Mouse (Mus musculus) G1E (cell line): Measurements from ENCODE around the gene Gnao1. TPM values are rescaled to one million over a fixed set of nuclear protein-coding genes. Genes with fewer than 3 reads are reported as not detected.

Experiments used
- ATAC-seq: 2 replicates; pipeline ENCODE4 v1.8.0; 2016; ENCODE audit warnings: mild to moderate bottlenecking; ENCODE audit not compliant: insufficient number of reproducible peaks, poor library complexity, low FRiP score, severe bottlenecking; ENCODE audit errors: extremely low read depth
- DNase-seq: peaks from one replicate; pipeline ENCODE4 v3.0.0; 2012; ENCODE audit warnings: low spot score
- H3K27me3 ChIP-seq: 2 replicates; pipeline ENCODE4 v1.6.1; 2012; ENCODE audit warnings: mild to moderate bottlenecking, low read length, inconsistent platforms; ENCODE audit not compliant: insufficient read depth
- H3K36me3 ChIP-seq: replicated peaks from 2 replicates; pipeline ENCODE3; 2012; ENCODE audit warnings: mild to moderate bottlenecking, inconsistent platforms
- H3K4me1 ChIP-seq: 2 replicates; pipeline ENCODE4 v1.6.1; 2012; ENCODE audit warnings: low read depth, low read length, inconsistent platforms, mixed read lengths; ENCODE audit not compliant: insufficient read depth
- H3K4me3 ChIP-seq: 2 replicates; pipeline ENCODE4 v1.5.1; 2012; ENCODE audit warnings: low read depth, mild to moderate bottlenecking, inconsistent platforms, low read length, moderate library complexity, mixed read lengths
- H3K9me3 ChIP-seq: replicated peaks from 2 replicates; pipeline ENCODE4 v1.6.1; 2012; ENCODE audit warnings: inconsistent platforms
- CTCF ChIP-seq: IDR thresholded peaks from 2 replicates; pipeline ENCODE4 v1.5.1; 2012; ENCODE audit warnings: low read depth, low read length, inconsistent platforms, mixed read lengths
- GATA1 ChIP-seq: IDR thresholded peaks from 2 replicates; pipeline ENCODE4 v1.6.1; 2012; ENCODE audit warnings: borderline replicate concordance, low read length, inconsistent platforms, mixed read lengths
- GATA2 ChIP-seq: IDR thresholded peaks from 2 replicates; pipeline ENCODE4 v1.6.1; 2012; ENCODE audit warnings: low read depth, low read length, inconsistent platforms, borderline replicate concordance
- POLR2AphosphoS5 ChIP-seq: IDR thresholded peaks from 2 replicates; pipeline ENCODE4 v1.6.1; 2012; ENCODE audit warnings: low read depth, low read length, inconsistent platforms; ENCODE audit not compliant: insufficient replicate concordance
- TAL1 ChIP-seq: conservative IDR thresholded peaks from 2 replicates; pipeline ENCODE4 v1.6.1; 2012; ENCODE audit warnings: low read depth, low read length, inconsistent platforms, mixed read lengths
- polyA plus RNA-seq: library from polyadenylated mRNA; stranded (reverse); fragments of >175 nt; gene quantifications from 2 replicates; pipeline ENCODE4 v1.2.3, GENCODE M21; 2012
- total RNA-seq, 2 experiments: library from RNA; stranded (forward) in 1 of 2; stranded (reverse) in 1 of 2; fragments of 200-1000 nt in 1 of 2; fragments of >200 nt in 1 of 2; fragmentation: Nextera tagmentation in 1 of 2; gene quantifications; 2 replicates each; pipeline ENCODE4 v1.2.3; 2014 to 2017

Gnao1 gene
- total and polyA plus RNA-seq, 3 experiments, result 0.27 TPM; not detected in 2

DNA sequence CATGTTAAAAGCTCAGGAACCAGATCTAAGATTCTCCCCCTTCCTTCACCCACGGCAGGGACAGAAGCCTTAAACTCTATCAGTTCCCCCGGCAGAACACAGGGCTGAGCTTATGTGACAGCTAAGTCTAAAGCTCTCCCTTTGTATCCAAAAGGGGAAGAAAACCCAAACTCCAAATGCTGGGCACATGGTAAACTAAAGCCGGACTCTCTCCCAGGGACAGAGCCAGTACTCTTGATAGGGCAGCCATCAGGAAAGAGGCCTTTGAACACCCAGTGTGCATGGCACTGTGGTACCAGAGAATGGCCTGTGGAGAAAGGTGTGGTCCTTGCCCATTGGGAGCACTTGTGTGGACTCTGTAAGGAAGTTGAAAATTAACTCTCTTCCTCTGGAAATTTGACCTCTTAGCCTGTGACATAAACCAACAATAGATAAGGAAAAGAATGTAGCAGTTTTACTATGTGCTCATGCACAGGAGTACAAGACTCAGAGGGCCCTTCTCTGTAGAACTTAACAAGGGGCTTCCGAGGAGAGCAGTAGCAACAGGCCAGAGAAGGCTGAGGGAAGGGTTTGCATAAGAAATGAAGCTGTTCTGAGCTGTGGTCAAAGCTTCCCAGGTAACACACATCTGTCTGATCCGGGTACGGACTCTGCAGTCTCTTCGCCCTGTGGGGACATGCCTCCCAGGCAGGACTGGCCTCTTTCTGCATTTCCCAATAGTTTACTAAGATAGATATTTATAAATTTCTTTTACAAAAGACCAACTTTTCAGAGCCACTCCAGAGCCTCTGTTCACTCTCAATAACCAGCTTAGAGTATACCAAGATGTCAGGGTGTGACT lies 102.2 kb downstream of the Gnao1 start:
- Histone ChIP-seq H3K36me3 (no peaks in the 10 kb centered on the region), H3K4me3 (no peak overlapping the region), H3K9me3 (peaks cover 7% of the 10 kb centered on the region), H3K4me1 (no peaks in the 10 kb centered on the region), H3K27me3 (no peaks in the 10 kb centered on the region)
- DNase-seq (no peak), ATAC-seq (no peak)
- TF ChIP-seq GATA1 (no peak), TAL1 (no peak), GATA2 (no peak), CTCF (no peak), POLR2AphosphoS5 (no peak)

DNA sequence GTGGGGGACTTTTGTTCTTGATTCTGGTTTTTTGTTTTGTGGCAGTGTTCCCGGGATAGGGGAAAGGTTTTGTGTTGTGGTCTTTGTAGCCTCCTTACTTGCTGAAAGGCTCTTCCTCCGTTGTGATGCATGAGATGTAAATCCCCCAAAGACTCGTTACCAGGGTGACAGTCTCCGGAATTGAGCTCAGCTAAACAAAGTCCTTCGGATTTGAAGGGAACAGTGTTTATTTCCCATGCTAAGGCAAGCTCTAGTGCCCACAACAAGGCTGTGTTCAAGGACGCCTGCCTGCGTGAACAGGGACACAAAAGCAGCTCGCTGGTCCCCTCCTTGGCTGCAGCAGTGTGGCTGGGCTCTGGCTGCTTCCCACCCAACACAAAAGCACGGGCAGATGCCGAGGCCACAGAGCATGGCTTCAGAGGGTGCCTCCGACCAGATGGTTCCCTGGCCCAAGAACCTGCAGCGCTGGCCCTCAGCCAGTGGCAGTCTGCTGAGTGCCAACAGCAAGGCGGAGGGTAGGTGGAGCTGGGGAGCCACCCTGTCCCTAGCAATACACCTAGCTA lies 108.2 kb downstream of the Gnao1 start:
- ATAC-seq (no peak), DNase-seq (no peak)
- Histone ChIP-seq H3K36me3 (no peaks in the 10 kb centered on the region), H3K9me3 (no peaks in the 10 kb centered on the region; the same call in 1 of the 2 replicates), H3K4me1 (no peaks in the 10 kb centered on the region), H3K4me3 (no peak overlapping the region), H3K27me3 (no peaks in the 10 kb centered on the region)
- no peak for TF ChIP-seq POLR2AphosphoS5
- no peak for TF ChIP-seq GATA1
- TF ChIP-seq CTCF, result no peak
- no peak for TF ChIP-seq TAL1
- TF ChIP-seq GATA2, result no peak

DNA sequence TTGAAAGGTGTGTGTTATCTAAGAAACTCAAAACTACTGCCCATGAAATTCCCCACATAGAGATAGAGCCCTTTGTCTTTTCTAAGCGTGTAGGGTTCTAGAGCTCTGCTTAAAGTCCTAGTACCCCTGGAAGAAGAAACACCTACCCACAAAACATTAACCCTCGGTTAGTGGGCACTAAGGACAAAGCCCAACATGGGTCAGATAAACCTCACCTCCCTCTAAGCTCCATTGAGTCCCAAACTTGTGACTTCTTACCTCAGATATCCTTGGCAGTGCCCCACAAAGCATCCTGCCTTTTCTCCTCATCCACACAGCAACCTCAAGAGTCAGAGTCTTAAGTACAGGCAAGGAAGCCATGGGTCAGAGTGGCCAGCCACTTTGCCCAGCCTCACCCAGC lies 108.8 kb downstream of the Gnao1 start:
- Histone ChIP-seq H3K9me3 (no peaks in the 10 kb centered on the region; the same call in 1 of the 2 replicates), H3K4me1 (no peaks in the 10 kb centered on the region), H3K4me3 (no peak overlapping the region), H3K27me3 (no peaks in the 10 kb centered on the region), H3K36me3 (no peaks in the 10 kb centered on the region)
- TF ChIP-seq GATA2 (no peak), GATA1 (no peak), CTCF (no peak), TAL1 (no peak), POLR2AphosphoS5 (no peak)
- ATAC-seq, result no peak
- DNase-seq, result no peak

DNA sequence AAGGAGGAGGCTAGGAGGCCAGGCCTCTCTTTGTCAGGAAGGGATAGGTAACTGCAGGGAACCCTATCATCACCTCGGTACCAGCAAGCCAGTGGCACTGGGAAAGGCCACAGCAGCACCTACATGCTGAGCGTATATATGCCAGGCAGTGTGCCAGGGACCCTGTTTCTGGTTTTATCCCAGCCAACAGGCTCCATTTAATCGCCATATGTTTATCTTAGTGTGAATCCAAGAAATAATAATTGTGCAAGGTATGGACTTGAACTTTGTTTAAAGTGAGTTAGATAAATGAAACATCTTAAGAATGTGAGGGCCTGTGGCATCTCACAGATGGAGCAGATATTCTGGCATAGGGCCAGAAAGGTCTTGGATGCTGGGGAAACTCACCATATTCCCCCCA lies 109.7 kb downstream of the Gnao1 start:
- ATAC-seq (no peak), DNase-seq (no peak)
- H3K9me3 ChIP-seq, result peaks cover 5% of the 10 kb centered on the region; the same call in 1 of the 2 replicates
- H3K4me3 ChIP-seq, result no peak overlapping the region
- no peaks in the 10 kb centered on the region for H3K36me3 ChIP-seq
- no peak for TF ChIP-seq GATA2
- TF ChIP-seq CTCF, result no peak
- TF ChIP-seq POLR2AphosphoS5, result no peak
- no peak for TF ChIP-seq TAL1
- no peak for TF ChIP-seq GATA1
- H3K4me1 ChIP-seq, result no peaks in the 10 kb centered on the region
- no peaks in the 10 kb centered on the region for H3K27me3 ChIP-seq

DNA sequence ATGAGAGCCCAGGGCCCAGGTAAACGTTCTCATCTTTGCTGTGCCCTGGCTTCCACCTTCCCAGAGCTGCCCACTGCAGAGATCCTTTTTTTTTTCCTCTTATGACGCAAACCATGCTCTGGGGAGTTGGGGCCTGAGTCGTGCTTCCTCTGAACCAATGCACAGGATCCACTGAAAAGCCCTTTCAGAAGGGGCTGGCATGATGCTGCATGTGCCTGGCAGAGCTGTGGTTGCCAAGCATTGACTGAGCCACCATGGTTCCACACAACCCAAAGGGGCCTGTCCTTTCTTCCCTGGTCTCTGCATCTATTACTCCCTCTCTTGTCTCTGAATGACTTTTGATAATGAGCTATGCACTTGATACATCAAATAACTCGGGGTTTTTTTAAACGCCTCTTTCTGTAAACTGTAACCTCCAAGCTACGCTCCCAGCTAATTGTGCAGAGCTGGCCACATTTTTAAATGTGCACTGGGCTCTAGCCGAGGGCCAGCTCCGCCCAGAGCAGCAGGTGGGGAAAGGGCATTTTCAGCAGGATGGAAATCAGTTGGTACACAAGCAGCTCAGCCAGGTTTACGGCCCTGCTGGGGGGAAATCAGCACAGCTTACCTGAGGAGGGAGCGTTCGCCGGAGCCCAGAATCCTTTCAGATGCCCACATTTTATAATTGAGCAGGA lies 110.3 kb downstream of the Gnao1 start:
- TF ChIP-seq GATA2, result no peak
- TF ChIP-seq POLR2AphosphoS5, result no peak
- TF ChIP-seq CTCF, result no peak
- no peak for TF ChIP-seq TAL1
- TF ChIP-seq GATA1, result no peak
- DNase-seq (no peak), ATAC-seq (no peak)
- no peaks in the 10 kb centered on the region for H3K36me3 ChIP-seq
- H3K27me3 ChIP-seq, result no peaks in the 10 kb centered on the region
- no peaks in the 10 kb centered on the region for H3K4me1 ChIP-seq
- no peak overlapping the region for H3K4me3 ChIP-seq
- 0 out of 2 replicates have a peak, but pooled peaks cover 5% of the 10 kb centered on the region for H3K9me3 ChIP-seq

DNA sequence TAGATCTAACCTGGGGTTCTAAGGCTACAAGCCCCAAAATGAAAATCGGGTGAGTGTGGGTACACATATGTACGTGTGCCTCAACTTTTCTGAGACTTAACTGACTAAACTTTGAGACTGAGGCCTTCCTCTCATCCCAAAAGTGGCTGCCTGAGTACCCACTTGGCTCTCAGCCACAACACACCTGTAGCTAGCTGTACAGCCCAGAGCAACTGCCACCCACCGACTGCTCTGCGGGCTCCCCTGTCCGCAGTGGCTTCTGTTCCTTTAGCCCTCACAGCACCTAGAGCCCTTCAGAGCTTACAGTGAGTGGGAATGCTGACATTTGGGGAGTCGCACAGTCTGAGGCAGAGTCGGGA lies 110.8 kb downstream of the Gnao1 start:
- no peaks in the 10 kb centered on the region for H3K4me1 ChIP-seq

More for the DNA sequence above, 110.8 kb downstream of the Gnao1 start:
- no peaks in the 10 kb centered on the region for H3K27me3 ChIP-seq
- no peak for TF ChIP-seq TAL1
- no peak for TF ChIP-seq CTCF
- TF ChIP-seq GATA1, result no peak
- TF ChIP-seq GATA2, result no peak
- TF ChIP-seq POLR2AphosphoS5, result no peak
- H3K9me3 ChIP-seq, result 0 out of 2 replicates have a peak, but pooled peaks cover 5% of the 10 kb centered on the region
- no peak for DNase-seq
- ATAC-seq, result no peak
- H3K4me3 ChIP-seq, result no peak overlapping the region
- no peaks in the 10 kb centered on the region for H3K36me3 ChIP-seq
